Mouse (Mus musculus) mouse embryonic stem cell (cell line): ENCODE measurements around the gene Pfas.
"Not testable (repeated sequence)": the region's sequence is repeated elsewhere in the genome, so short reads cannot be mapped to it uniquely, and the experiment has no call there.

ENCODE experiments used
- in situ Hi-C, 2 experiments: fragments of 300-500 bp; cut with MboI; formaldehyde crosslinking; loops; 1 replicate in 1 of 2; 3 replicates in 1 of 2; pipeline ENCODE4 v1.14.3; 2019 to 2020; ENCODE audit warnings: low sequenced_read_pairs in 2 of 2, low pct_unique_long_range_greater_than_20kb in 1 of 2, mixed read lengths in 1 of 2; ENCODE audit not compliant: unreplicated experiment in 1 of 2

Pfas gene

DNA sequence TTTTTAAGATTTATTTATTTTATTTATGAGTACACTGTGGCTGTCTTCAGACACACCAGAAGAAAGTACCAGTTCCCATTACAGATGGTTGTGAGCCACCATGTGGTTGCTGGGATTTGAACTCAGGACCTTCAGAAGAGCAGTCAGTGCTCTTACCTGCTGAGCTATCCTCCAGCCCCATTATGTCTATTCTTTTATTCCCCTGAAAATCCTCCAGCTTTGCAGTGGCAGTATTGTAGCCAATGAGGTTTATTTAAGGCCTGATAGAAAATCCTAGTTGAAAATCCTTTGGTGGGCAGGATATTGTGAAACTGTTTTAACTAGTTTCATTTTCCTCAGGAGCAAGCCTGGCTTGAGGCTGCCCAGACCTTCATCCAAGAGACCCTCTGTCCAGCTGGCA, 12.4 kb upstream of the Pfas start:
- in situ Hi-C loops, result no loop called here

DNA sequence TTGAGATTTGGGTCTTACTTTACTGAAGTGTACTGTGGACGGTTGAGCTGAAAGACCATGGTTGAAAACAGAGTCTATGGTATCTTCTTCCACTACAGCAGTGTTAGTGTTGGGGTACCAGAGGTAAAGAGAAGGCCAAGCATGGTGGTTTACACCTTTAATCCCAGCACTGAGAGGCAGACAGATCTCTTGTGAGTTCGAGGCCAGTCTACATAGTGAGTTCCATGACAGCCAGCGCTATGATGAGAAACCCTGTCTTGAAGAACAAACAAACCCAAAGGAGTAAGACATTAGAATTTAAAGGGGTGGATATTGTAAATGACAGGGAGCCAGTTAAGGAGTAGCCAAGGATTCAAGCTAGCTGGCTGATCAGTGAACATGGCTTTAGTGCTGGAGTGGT, 8.5 kb upstream of the Pfas start:
- in situ Hi-C loops, result no loop called here

DNA sequence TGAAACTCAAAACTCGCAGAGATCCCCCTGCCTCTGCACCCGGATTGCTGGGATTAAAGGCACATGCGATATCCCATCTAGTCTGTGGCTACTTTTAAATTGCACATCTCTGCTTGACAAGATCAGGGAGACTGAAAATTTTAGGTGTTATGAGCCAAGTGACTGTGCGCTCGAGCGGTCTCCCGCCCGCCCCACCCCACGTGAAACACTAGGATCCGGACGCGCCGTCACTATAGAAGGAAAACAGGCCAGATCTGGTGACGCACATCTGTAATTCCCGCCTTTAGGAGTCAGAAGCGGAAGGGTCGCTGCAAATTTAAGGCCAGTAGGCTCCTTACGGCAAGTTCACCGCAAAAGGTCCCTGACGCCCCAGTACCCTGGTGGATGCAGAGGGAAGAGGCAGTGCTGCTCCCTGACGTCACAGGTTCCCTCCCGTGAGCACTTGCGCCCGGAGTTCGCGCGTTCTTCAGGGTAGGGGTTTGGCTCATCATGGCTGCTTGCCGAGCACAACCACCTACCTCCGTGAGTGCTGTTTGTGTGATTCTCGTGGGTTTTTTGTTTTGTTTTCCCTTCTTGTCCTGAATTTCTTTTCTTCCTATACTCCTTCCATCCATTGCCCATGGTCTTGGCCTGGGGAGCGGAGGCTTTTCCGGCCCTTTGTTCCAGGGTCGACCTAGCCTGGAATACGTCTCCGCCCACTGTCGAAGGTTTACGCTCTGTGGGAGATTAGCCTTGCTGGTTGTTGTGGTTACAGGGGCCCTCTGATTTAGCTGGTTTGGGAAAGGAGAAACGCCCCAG, 7.6 kb upstream of the Pfas start, which contains the start of gene Ctc1:
TSS of gene Ctc1 (plus strand) at position 268 of the 798 bp plus-strand sequence.
- in situ Hi-C loops, result no loop called here

DNA sequence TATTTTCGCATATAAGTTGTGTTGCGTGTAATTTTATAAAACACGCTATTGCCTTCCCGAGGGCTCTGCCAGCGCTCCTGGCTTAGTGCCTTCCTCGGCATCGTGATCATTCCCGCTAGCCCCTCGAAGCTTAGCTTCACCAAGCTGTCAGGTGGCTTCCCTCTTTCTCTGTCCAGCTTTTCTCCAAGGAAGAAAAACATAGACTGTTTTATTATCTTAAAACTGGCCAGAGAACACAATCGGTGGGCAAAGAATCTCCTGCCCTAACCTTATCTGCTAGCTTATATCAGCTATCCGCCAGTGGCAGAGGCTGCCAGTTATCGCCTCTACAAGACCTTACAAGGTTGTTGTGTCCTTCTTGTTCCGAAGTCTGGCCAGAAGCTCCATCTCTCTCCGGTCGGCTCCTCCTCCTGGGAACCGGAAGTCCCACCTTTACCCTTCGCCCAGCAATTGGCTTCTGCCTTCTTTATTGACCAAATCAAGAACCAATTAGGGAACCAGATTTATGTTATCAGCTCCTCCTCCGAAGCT, 3.9 kb upstream of the Pfas start:
- in situ Hi-C loops, result no loop called here

DNA sequence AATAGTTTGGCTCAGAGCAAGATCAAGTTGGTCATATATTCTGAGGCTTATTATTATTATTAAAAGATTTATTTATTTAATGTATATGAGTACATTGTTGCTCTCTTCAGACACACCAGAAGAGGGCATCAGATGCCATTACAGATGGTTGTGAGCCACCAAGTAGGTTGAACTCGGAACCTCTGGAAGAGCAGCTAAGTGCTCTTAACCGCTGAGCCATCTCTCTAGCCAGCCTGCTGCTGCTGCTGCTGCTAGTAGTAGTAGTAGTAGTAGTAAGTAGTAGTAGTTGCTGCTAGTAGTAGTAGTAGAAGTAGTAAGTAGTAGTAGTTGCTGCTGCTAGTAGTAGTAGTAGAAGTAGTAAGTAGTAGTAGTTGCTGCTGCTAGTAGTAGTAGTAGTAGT, 3.2 kb upstream of the Pfas start:
- in situ Hi-C loops, result not testable (repeated sequence)

DNA sequence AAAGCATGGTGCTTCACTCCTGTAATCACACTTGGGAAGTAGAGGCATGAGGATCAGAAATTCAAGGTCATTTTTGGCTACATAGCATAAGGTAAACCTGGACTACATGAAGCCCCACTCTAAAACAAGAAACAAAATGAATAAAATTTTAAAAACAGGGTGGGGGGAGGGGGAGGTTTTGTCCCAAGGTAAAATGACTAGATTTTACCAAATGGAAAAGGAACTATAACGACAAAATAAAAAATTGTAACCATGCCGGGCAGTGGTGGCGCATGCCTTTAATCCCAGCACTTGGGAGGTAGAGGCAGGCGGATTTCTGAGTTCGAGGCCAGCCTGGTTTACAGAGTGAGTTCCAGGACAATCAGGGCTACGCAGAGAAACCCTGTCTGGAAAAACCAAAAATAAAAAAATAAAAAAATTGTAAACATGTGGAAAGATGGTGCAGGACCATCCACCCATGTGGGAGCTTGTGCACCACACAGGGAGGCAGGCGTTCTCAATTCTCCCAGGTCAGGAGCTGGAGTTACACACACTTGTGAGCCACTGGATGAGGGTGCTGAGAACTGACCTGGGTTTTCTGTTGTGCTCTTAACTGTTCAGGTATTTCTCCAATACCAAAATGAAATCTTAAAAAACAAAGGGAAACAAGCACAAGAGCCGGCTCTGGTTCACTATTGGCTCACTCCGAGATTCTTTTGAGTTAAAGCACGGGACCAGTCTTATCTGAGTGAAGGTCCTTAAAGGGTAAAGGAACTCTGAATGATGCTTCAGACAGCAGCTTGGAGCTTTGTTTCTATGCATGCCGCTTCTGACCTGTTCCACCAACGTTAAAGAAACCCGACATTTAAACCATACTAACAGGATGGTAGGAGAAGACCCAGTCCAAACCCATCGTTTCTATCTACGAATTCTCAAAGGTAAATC, 2.4 kb upstream of the Pfas start:
- in situ Hi-C loops, result no loop called here

DNA sequence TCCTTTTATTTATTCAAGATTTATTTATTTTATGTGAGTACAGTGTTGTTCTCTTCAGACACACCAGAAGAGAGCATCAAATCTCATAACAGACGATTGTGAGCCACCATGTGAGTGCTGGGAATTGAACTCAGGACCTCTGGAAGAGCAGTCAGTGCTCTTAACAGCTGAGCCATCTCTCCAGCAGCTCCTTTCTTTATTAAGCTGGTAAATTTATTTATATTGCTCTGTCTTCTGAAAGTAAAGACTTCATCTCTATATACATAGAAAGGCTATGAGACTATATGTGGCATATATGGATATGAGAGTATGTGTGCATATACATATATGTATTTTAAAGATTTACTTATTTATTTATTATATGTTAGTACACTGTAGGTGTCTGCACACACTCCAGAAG, 1.2 kb upstream of the Pfas start:
- in situ Hi-C loops, result no loop called here

DNA sequence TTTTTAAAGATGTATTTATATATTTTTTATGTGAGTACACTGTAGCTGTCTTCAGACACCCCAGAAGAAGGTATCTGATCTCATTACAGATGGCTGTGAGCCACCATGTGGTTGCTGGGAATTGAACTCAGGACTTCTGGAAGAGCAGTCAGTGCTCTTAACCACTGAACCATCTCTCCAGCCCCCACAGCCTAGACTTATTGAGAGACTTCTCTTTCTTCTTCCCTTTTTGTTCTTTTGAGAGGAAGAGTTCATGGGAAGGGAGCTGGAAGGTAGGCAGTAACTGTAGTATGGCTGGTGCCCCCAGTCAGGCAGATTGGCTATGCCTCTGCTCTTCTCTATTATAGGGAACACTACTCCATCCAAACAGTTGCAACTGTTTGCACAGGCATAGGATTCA, 1.7 kb downstream of the Pfas start:
- in situ Hi-C loops, result not testable (repeated sequence)

DNA sequence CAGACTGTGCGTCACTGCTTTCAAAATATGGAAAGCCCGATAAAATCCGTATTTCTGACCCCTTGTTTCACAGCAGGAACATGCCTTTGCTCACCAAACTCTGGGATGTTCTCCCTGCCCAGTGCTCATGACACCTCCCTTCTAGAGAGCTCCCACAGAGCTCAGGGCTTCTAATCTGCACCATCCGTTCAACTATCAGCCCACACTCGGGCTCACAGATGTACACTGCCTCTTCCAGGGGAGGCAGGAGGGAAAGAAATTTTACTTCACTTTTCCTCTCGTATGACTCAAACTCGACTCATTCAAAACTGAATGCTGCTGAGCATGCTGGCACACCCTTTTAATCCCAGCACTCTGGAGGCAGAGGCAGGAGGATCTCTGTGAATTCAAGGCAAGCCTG, 3.1 kb downstream of the Pfas start:
- in situ Hi-C loops, result no loop called here

DNA sequence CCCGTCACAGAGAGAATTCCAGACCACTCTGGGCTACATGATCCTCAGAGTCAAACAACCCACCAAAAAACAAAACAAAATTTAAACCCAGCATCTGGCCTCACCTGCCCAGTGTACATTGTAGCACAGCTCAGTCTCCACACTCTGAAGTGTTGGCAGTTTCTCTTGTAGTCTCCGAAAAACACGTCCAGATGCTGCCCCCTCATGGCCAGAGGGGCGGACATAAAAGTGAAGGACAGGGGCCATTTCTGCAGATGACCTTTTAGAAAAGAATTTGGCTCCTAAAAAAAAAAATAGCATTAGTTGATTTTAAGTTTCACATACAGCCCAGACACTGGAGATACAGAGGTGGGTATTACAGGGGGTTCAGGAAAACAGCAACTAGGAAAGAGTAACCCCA, 4.7 kb downstream of the Pfas start:
- in situ Hi-C loops, result no loop called here

DNA sequence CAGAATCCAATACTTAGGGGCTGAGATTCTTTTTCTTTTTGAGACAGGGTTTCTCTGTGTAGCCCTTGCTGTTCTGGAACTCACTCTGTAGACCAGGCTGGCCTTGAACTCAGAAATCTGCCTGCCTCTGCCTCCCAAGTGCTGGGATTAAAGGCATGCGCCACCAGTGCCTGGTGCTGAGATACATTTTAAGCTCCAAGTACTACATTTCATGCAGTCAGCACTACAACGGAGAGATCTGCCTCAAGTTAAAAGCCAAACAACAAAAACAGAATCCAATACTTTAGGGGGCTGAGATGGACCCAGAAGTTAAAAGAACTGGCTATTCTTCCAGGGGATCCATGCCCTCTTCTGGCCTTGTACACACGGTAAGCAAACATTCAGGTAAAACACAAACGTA, 5.5 kb downstream of the Pfas start:
- in situ Hi-C loops, result not testable (repeated sequence)

DNA sequence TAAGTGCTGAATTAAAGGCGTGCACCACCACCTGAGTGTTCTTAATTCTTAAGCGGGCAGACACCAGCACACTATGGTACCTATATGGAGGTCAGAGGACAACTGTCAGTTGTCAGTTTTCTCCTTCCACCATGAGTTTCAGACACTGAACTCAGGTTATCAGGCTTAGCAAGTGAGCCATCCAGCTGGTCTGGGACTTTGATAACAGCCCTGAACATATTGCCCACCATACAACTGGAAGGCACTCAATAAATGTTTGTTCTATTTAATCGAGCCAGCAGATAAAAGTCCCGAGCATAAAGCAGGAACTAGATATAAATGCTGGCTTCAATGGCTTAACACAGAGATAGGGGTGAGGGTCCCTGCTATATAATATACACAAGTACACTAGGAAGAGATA, 11.2 kb downstream of the Pfas start:
- in situ Hi-C loops, result no loop called here

DNA sequence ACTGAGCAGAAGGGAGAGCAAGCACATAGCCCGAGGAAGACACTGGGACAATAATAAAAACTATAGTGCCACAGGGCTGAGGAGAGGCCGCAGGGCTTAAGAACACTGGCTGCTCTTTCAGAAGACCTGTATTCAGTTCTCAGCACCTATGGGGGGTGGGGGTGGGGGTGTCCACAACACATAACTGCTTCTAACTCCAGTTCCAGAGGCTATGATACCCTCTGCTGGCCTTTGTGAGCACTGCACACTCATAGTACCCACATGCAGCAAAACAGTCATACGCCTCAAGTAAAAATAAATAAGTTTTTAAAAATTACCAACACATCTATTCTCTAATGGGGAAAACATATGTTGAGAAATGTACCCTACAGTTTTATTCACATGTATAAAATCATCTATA, 13.9 kb downstream of the Pfas start:
- in situ Hi-C loops, result no loop called here

DNA sequence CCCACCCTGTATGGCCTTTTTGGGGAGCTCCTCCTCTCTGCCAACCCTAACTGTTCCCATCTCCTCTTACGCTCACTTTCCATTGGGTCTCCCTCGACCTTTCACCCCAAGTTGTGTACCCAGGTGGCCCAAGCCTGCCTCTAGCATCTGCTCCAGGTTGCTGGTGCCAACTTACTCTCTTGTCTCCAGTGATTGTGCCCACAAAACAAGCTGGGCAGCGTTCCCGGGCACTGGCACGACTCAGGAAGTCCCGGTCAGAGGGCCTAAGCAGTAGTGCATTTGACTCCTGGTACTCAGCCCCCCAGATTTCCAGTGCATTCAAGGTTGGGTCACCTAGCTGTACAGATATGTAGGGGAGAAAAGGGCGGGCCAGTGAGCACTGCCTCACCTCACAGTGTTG, 15.1 kb downstream of the Pfas start:
- in situ Hi-C loops, result no loop called here

DNA sequence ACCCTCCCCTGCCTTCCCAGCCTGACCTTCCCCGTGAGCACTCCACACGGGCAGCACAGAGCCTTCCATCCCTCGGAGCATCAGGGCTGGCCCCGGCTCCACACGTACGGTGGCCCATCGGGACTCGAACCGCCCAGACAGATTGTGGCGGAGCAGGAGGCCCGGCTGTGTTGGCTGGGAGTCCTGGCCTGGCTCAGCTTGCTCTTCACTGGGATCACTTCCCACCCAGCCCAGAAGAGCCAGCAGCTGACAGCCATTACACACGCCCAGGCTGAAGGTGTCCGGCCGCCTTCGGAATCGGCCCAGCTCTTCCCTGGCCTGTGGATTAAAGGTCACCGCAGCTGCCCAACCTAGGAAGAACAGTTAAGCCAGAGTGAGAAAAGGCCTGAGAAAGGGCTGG, 19.9 kb downstream of the Pfas start:
- in situ Hi-C loops, result loop anchor here in 1 of 2 experiments (5.0 kb wide), 1 partner anchor 81 kb away; no protein-coding TSS in a partner anchor

DNA sequence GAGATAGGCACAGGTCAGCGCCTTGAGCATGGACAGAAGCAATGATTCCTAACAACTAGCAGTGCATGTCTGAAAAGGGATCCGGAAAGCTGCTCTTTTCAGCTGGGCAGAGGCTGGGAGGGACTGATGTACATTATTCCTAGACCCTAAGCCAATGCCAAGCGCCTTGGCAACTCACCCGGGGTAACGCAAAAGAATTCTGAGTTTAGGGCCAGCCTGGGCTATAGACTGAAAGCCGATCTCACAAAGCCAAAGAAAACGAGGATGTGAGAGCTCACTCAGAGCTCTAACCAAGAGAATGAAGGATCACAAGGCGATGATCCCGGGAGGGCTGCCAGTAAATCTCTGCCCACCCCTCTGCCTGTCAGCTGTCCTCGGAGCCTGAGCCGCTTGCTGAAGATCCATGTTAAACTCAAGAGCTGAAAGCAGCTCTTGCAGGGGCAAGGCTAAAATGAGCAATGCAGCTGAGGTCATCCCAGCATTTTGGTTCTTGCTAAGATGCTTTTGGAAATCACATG, 20.8 kb downstream of the Pfas start:
- in situ Hi-C loops, result loop anchor here in 1 of 2 experiments (5.0 kb wide), 1 partner anchor 80 kb away; no protein-coding TSS in a partner anchor

DNA sequence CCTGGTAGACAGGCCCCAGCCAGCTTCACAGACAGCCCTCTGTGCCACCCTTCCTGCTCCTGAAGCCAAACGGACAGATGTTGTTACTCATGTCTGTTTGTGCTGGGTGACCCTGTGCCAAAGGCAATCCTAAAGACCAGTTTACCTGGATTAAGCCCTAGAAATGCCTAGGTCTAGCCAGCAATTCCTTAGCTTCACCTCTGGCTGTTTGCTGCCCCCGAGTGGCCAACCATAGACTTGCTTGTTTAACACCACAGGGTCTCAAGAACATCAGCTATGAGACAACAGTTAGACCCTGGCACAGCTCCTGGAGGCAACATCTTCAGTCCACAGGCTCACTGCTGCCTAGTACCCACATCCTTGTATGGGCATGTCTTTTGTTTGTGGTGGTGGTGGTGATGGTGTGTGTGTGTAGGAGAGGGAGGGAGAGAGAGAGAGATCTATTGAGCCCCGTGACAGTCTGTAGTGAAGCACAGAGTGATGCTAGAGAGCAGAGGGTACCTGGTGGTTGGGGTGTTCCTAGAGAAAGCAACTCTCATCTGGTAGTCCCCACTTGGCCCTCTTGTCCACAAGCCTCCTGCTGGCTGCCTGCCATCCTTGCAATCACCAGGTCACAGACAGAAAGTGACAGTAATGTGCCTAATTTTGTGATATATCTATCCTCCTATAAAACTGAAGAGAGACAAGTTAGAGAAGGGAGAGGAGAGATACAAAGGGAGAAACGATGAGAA, 25.5 kb downstream of the Pfas start:
- in situ Hi-C loops, result no loop called here

DNA sequence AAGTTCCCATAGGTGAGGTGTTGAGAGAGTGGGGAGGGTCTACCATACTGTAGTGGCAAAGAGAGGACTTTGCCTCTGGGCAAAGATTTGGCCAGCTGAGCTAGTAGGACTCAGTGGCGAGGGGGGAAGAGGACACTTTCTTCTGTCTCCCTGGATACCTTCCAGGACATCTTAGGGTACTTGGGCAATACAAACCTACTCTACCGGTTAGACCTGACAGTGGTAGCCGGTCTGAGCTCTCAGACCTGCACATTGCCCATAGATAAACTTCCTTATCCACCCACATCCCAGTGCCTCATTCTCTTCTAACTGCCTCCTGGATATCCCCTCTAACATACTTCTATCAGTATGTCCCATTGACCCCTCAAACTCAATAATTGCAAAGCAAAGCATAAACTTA, 27.3 kb downstream of the Pfas start:
- in situ Hi-C loops, result no loop called here
